Mouse (Mus musculus) C2C12 (cell line): Measurements from ENCODE around the gene Pus10. TPM values are rescaled to one million over a fixed set of nuclear protein-coding genes. Genes with fewer than 3 reads are reported as not detected.

ENCODE experiments used
- H3K27me3 ChIP-seq: one replicate; pipeline ENCODE4 v1.6.1; 2011; ENCODE audit not compliant: control insufficient read depth, insufficient read depth, insufficient read length
- H3K36me3 ChIP-seq: one replicate; pipeline ENCODE4 v1.6.1; 2011; ENCODE audit not compliant: control insufficient read depth, insufficient read depth
- H3K4me3 ChIP-seq: one replicate; pipeline ENCODE4 v1.5.1; 2011; ENCODE audit warnings: mild to moderate bottlenecking, control low read depth; ENCODE audit not compliant: poor library complexity, insufficient read depth, severe bottlenecking
- H3K79me2 ChIP-seq: one replicate; pipeline ENCODE4 v1.6.1; 2011; ENCODE audit not compliant: control insufficient read depth, insufficient read depth
- H3K79me3 ChIP-seq: one replicate; pipeline ENCODE4 v1.6.1; 2011; ENCODE audit warnings: low read depth, control low read depth
- H3ac ChIP-seq: one replicate; pipeline ENCODE3; 2011; ENCODE audit warnings: low read depth; ENCODE audit not compliant: control insufficient read depth, insufficient read length
- CEBPB ChIP-seq: IDR thresholded peaks from one replicate; pipeline ENCODE4 v1.6.1; 2011; ENCODE audit warnings: low read depth, mild to moderate bottlenecking, control low read depth, moderate library complexity
- CTCF ChIP-seq: IDR thresholded peaks from one replicate; pipeline ENCODE4 v1.5.1; 2011; ENCODE audit not compliant: control insufficient read depth, insufficient read depth, insufficient read length
- FOSL1 ChIP-seq: IDR thresholded peaks from one replicate; pipeline ENCODE4 v1.8.0; 2011; ENCODE audit warnings: mild to moderate bottlenecking, low read length; ENCODE audit not compliant: poor library complexity, insufficient read depth, severe bottlenecking
- MAX ChIP-seq: IDR thresholded peaks from one replicate; pipeline ENCODE4 v1.6.1; 2011; ENCODE audit warnings: mild to moderate bottlenecking, control low read depth
- MYOD1 ChIP-seq: IDR thresholded peaks from one replicate; pipeline ENCODE4 v1.6.1; 2011; ENCODE audit warnings: low read depth; ENCODE audit not compliant: control insufficient read depth, insufficient read length
- MYOG ChIP-seq: IDR thresholded peaks from one replicate; pipeline ENCODE4 v1.6.1; 2011; ENCODE audit not compliant: control insufficient read depth, insufficient read length; ENCODE audit errors: extremely low read depth
- USF1 ChIP-seq: IDR thresholded peaks from one replicate; pipeline ENCODE4 v1.6.1; 2011; ENCODE audit warnings: low read depth, mild to moderate bottlenecking, control low read depth, moderate library complexity
- polyA plus RNA-seq: library from polyadenylated mRNA; unstranded; fragments of >200 nt; fragmentation: generic; extraction: Trizol; gene quantifications from one replicate; pipeline ENCODE4 v1.2.1, GENCODE M21; 2012; ENCODE audit warnings: missing spikeins

Gene Pus10
- polyA plus RNA-seq, 1 experiment = 6.9 TPM

- TF ChIP-seq MYOD1 (no peak), CTCF (no peak), MAX (no peak), CEBPB (no peak), FOSL1 (no peak), USF1 (no peak), MYOG (no peak)
- H3K36me3 ChIP-seq = peaks cover 62% of the 10 kb centered on the region
- no peak overlapping the region for H3ac ChIP-seq
- no peaks in the 10 kb centered on the region for H3K79me3 ChIP-seq
- H3K27me3 ChIP-seq = no peaks in the 10 kb centered on the region
- no peak overlapping the region for H3K4me3 ChIP-seq
- peaks cover 8% of the 10 kb centered on the region for H3K79me2 ChIP-seq
These were observed 15.0 kb downstream of the Pus10 start for GRCm38 (mm10) chr11:23680435-23680950.

GRCm38 (mm10) chr11:23682561-23682960 is 17.1 kb downstream of the Pus10 start:
- Histone ChIP-seq H3K4me3 (no peak overlapping the region), H3K27me3 (no peaks in the 10 kb centered on the region), H3K79me2 (peaks cover 8% of the 10 kb centered on the region), H3ac (no peak overlapping the region), H3K36me3 (peaks cover 61% of the 10 kb centered on the region), H3K79me3 (no peaks in the 10 kb centered on the region)
- TF ChIP-seq CEBPB (no peak), CTCF (no peak), MYOG (no peak), MAX (no peak), FOSL1 (no peak), MYOD1 (no peak)

GRCm38 (mm10) chr11:23686671-23687070 is 21.2 kb downstream of the Pus10 start:
- TF ChIP-seq MYOD1 = no peak
- H3K4me3 ChIP-seq = no peak overlapping the region
- no peaks in the 10 kb centered on the region for H3K27me3 ChIP-seq
- H3K79me2 ChIP-seq = no peaks in the 10 kb centered on the region
- no peaks in the 10 kb centered on the region for H3K79me3 ChIP-seq
- peaks cover 61% of the 10 kb centered on the region for H3K36me3 ChIP-seq
- no peak overlapping the region for H3ac ChIP-seq

- TF ChIP-seq MYOG (no peak), CEBPB (no peak), MYOD1 (no peak), MAX (no peak), CTCF (no peak)
- H3ac ChIP-seq = no peak overlapping the region
- peaks cover 7% of the 10 kb centered on the region for H3K79me2 ChIP-seq
- no peaks in the 10 kb centered on the region for H3K27me3 ChIP-seq
- no peak overlapping the region for H3K4me3 ChIP-seq
- H3K79me3 ChIP-seq = no peaks in the 10 kb centered on the region
- peaks cover 49% of the 10 kb centered on the region for H3K36me3 ChIP-seq
These were observed 22.6 kb downstream of the Pus10 start for GRCm38 (mm10) chr11:23688060-23688459.

- H3K4me3 ChIP-seq = no peak overlapping the region
- peaks cover 51% of the 10 kb centered on the region for H3K79me2 ChIP-seq
- peaks cover 18% of the 10 kb centered on the region for H3K36me3 ChIP-seq
- peaks cover 9% of the 10 kb centered on the region for H3K79me3 ChIP-seq
- TF ChIP-seq FOSL1 (no peak), CEBPB (no peak), MYOG (no peak), MYOD1 (no peak), MAX (no peak), USF1 (no peak), CTCF (no peak)
- no peaks in the 10 kb centered on the region for H3K27me3 ChIP-seq
- H3ac ChIP-seq = no peak overlapping the region
These were observed 27.8 kb downstream of the Pus10 start for GRCm38 (mm10) chr11:23693286-23693685.

- no peak for TF ChIP-seq MYOG
- no peak for TF ChIP-seq MAX
- no peak for TF ChIP-seq CTCF
- TF ChIP-seq USF1 = no peak
- TF ChIP-seq FOSL1 = no peak
- TF ChIP-seq CEBPB = no peak
- no peak for TF ChIP-seq MYOD1
- H3K27me3 ChIP-seq = no peaks in the 10 kb centered on the region
- H3K79me3 ChIP-seq = peaks cover 11% of the 10 kb centered on the region
- H3K36me3 ChIP-seq = peaks cover 17% of the 10 kb centered on the region
- no peak overlapping the region for H3K4me3 ChIP-seq
- H3K79me2 ChIP-seq = peaks cover 57% of the 10 kb centered on the region
- no peak overlapping the region for H3ac ChIP-seq
These were observed 30.4 kb downstream of the Pus10 start for GRCm38 (mm10) chr11:23695847-23696246.
